8 mouse cellular contexts compared by ENCODE assay signal in the genomic region with DNA sequence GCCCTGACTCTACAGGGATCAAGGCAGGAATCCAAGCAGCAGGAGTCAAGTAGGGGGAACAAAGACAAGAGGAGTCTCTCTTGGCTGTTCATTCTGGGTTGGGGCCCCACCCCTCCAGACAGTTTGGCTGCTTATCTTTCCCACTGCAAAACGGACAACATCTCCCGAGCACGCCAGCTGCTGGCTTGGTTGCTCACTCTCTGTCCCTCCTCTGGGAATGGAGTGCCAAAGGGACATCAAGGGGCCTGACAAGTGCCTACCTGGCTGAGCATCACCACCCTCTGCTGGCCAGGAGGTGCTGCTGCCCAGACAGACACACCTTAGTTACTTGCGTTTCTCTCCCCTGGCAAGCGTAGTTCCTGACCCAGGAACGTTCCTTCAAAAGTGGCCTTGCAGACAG. TPM values are rescaled to one million over a fixed set of nuclear protein-coding genes. Genes with fewer than 3 reads are reported as not detected.
DNase-seq lines count a peak whose midpoint lies in the region; ATAC-seq lines count a peak whose summit lies in the region.

No protein-coding gene starts in this region.

- no peaks in the 10 kb centered on the region for H3K27me3 ChIP-seq in kidney, embryonic 16.5 days (ENCODE audit: insufficient read depth, low read length)

- no peak overlapping the region for H3K4me2 ChIP-seq in kidney, embryonic 16.5 days (replicated peaks; ENCODE audit: low read depth, low read length)

- WGBS in kidney, embryonic 16.5 days = 75% methylated on average over 6 of the region's 6 CpGs

- no peak overlapping the region for H3K4me3 ChIP-seq in kidney, embryonic 16.5 days (ENCODE audit: low read length)

- 0 out of 2 replicates have a peak overlapping the region, but pooled peaks have one; percentile 23 for H3K9ac ChIP-seq in kidney, embryonic 16.5 days (replicated peaks; ENCODE audit: low read length)

- peaks cover 34% of the 10 kb centered on the region for H3K4me1 ChIP-seq in kidney, embryonic 16.5 days (ENCODE audit: insufficient read depth, low read length)

- DNase-seq in cerebellum, adult 11-12 months = peak; percentile 63
- no peak for DNase-seq in cerebellum, postnatal 4 days (ENCODE audit: low spot score in 2 of 2)
- peak; percentile 44 for DNase-seq in adrenal gland, postnatal 14 days
- peak; percentile 52 to 56 for DNase-seq in heart, adult 9 months (ENCODE audit: low spot score in 2 of 2)
- peak; percentile 52 to 73 for DNase-seq in lung, postnatal 4 days
- DNase-seq in thymus, postnatal 4 days = no peak
- DNase-seq in spleen, postnatal 10 days (ENCODE audit: low spot score in 2 of 2) = no peak

- H3K36me3 ChIP-seq in kidney, embryonic 16.5 days (ENCODE audit: insufficient read depth, low read length) = peaks cover 51% of the 10 kb centered on the region

- no peaks in the 10 kb centered on the region for H3K9me3 ChIP-seq in kidney, embryonic 16.5 days (ENCODE audit: low read length)

- peak overlapping the region; percentile 75 for H3K27ac ChIP-seq in kidney, embryonic 16.5 days (ENCODE audit: low read length)

- ATAC-seq in kidney, embryonic 16.5 days (ENCODE audit: low FRiP score, low TSS enrichment) = no peak

RNA-seq across cellular contexts. Expression of a gene that starts 25.7 kb away (rescaled TPM):
- total RNA-seq in adrenal gland, postnatal 14 days (2021) = 59.6 and 67.1 TPM in 2 replicates
- polyA plus RNA-seq in kidney, embryonic 16.5 days (2015; fragmentation: Nextera tagmentation; extraction: Ambion mirVana) = 49.6 and 60.1 TPM in 2 replicates

RNA-seq across cellular contexts. Expression of a gene that starts 27.1 kb away (rescaled TPM):
- total RNA-seq in adrenal gland, postnatal 14 days (2021) = 0.41 TPM in 1 of 2 replicates, not detected in the other
- 0.35 TPM in 1 of 2 replicates, not detected in the other for polyA plus RNA-seq in kidney, embryonic 16.5 days (2015; fragmentation: Nextera tagmentation; extraction: Ambion mirVana)

Comparison
In these comparisons a context has a peak if more than half of its experiments do, and no peak if none do; other contexts are left out.
1. DNase-seq: peak in cerebellum, adult 11-12 months (single experiment), adrenal gland, postnatal 14 days (single experiment), heart, adult 9 months (2 of 2) and lung, postnatal 4 days (2 of 2); none in cerebellum, postnatal 4 days (0 of 2), thymus, postnatal 4 days (single experiment) and spleen, postnatal 10 days (0 of 2).